Mouse (Mus musculus): Measurements from ENCODE around the gene Dcaf1. TPM values are rescaled to one million over a fixed set of nuclear protein-coding genes. Genes with fewer than 3 reads are reported as not detected.
A peak's percentile ranks its signal among the peaks of the same experiment; 100 is the strongest.

The Dcaf1 gene
- polyA plus RNA-seq, 1 experiment = 17.1 TPM

GRCm38 (mm10) chr9:106783554-106783953 lies 38.1 kb upstream of the Dcaf1 start:
- H3K36me3 ChIP-seq (ENCODE audit: control insufficient read depth, insufficient read depth) = no peaks in the 10 kb centered on the region
- TF ChIP-seq CEBPB (IDR thresholded peaks at IDR 0.05; ENCODE audit: low read depth) = no peak
- TF ChIP-seq CTCF (IDR thresholded peaks at IDR 0.05; ENCODE audit: control insufficient read depth, insufficient read depth, insufficient read length) = no peak
- no peak for TF ChIP-seq MAX (IDR thresholded peaks at IDR 0.05)
- no peak for TF ChIP-seq USF1 (IDR thresholded peaks at IDR 0.05; ENCODE audit: low read depth)
- no peak for TF ChIP-seq MYOD1 (IDR thresholded peaks at IDR 0.05; ENCODE audit: control insufficient read depth, insufficient read length, low read depth)
- TF ChIP-seq MYOG (IDR thresholded peaks at IDR 0.05; ENCODE audit: control insufficient read depth, extremely low read depth, insufficient read length) = no peak
- TF ChIP-seq FOSL1 (IDR thresholded peaks at IDR 0.05; ENCODE audit: insufficient read depth, low read length, poor library complexity, severe bottlenecking) = no peak
- H3K4me3 ChIP-seq (ENCODE audit: insufficient read depth, poor library complexity, severe bottlenecking) = no peak overlapping the region
- H3K79me2 ChIP-seq (ENCODE audit: control insufficient read depth, insufficient read depth) = peaks cover 98% of the 10 kb centered on the region
- H3K79me3 ChIP-seq (ENCODE audit: low read depth) = peaks cover 59% of the 10 kb centered on the region
- H3K27me3 ChIP-seq (ENCODE audit: control insufficient read depth, insufficient read depth, insufficient read length) = no peaks in the 10 kb centered on the region
- no peak overlapping the region for H3ac ChIP-seq (ENCODE audit: control insufficient read depth, insufficient read length, low read depth)

- no peak for TF ChIP-seq CTCF (IDR thresholded peaks at IDR 0.05; ENCODE audit: control insufficient read depth, insufficient read depth, insufficient read length)
- TF ChIP-seq FOSL1 (IDR thresholded peaks at IDR 0.05; ENCODE audit: insufficient read depth, low read length, poor library complexity, severe bottlenecking) = no peak
- TF ChIP-seq MYOD1 (IDR thresholded peaks at IDR 0.05; ENCODE audit: control insufficient read depth, insufficient read length, low read depth) = no peak
- no peak for TF ChIP-seq MAX (IDR thresholded peaks at IDR 0.05)
- TF ChIP-seq USF1 (IDR thresholded peaks at IDR 0.05; ENCODE audit: low read depth) = no peak
- no peak for TF ChIP-seq MYOG (IDR thresholded peaks at IDR 0.05; ENCODE audit: control insufficient read depth, extremely low read depth, insufficient read length)
- TF ChIP-seq CEBPB (IDR thresholded peaks at IDR 0.05; ENCODE audit: low read depth) = no peak
- Histone ChIP-seq H3ac (ENCODE audit: control insufficient read depth, insufficient read length, low read depth) (no peak overlapping the region), H3K36me3 (ENCODE audit: control insufficient read depth, insufficient read depth) (no peaks in the 10 kb centered on the region), H3K79me3 (ENCODE audit: low read depth) (peaks cover 58% of the 10 kb centered on the region), H3K79me2 (ENCODE audit: control insufficient read depth, insufficient read depth) (peaks cover 87% of the 10 kb centered on the region), H3K4me3 (ENCODE audit: insufficient read depth, poor library complexity, severe bottlenecking) (no peak overlapping the region), H3K27me3 (ENCODE audit: control insufficient read depth, insufficient read depth, insufficient read length) (no peaks in the 10 kb centered on the region)
These were observed 36.5 kb upstream of the Dcaf1 start for GRCm38 (mm10) chr9:106785206-106785605.

DNA sequence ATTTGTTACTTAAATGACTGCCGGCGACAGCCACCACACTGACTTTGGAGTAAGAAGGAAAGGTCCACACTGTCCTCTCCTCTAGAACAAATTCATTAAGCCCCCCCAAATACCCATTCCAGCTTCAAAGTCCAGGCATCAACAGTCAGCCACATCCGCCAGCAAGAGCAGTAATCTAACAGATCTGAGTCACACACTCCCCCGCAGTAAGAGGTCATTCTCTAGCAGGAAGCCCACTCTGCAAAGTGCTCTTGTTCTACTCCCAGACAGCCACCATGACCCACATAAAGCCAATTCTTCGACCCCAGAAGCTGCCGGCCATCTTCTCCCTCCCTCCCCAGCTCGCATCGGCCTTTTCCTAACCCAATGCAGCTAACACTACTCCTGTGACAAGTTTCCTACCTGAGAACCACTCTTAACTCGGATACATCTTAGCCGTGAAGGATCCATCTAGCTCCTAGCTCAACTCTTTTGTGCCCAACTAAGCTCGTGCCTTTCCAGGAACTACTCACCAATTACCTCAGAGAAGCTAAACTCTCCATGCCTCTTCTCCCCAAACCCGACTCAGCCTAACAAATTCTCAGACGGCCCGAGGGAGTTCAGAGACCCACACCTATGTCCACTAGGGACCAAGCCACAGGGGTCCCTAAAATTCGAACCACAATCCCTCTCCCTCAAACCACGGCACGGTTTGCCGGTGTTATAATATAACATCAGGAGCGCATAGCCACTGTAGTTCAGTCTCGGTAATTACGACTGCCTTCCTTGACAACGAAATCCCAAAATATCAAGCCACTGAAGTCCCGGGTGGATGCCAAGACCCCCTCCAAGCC lies 33.5 kb upstream of the Dcaf1 start:
- H3K79me3 ChIP-seq (ENCODE audit: low read depth) = peaks cover 41% of the 10 kb centered on the region
- H3K27me3 ChIP-seq (ENCODE audit: control insufficient read depth, insufficient read depth, insufficient read length) = peaks cover 7% of the 10 kb centered on the region
- no peaks in the 10 kb centered on the region for H3K36me3 ChIP-seq (ENCODE audit: control insufficient read depth, insufficient read depth)
- peaks cover 57% of the 10 kb centered on the region for H3K79me2 ChIP-seq (ENCODE audit: control insufficient read depth, insufficient read depth)
- H3ac ChIP-seq (ENCODE audit: control insufficient read depth, insufficient read length, low read depth) = peak overlapping the region; percentile 94
- H3K4me3 ChIP-seq (ENCODE audit: insufficient read depth, poor library complexity, severe bottlenecking) = peak overlapping the region; percentile 72
- no peak for TF ChIP-seq MYOG (IDR thresholded peaks at IDR 0.05; ENCODE audit: control insufficient read depth, extremely low read depth, insufficient read length)
- no peak for TF ChIP-seq USF1 (IDR thresholded peaks at IDR 0.05; ENCODE audit: low read depth)
- no peak for TF ChIP-seq MYOD1 (IDR thresholded peaks at IDR 0.05; ENCODE audit: control insufficient read depth, insufficient read length, low read depth)
- TF ChIP-seq CTCF (IDR thresholded peaks at IDR 0.05; ENCODE audit: control insufficient read depth, insufficient read depth, insufficient read length) = no peak
- no peak for TF ChIP-seq CEBPB (IDR thresholded peaks at IDR 0.05; ENCODE audit: low read depth)
- TF ChIP-seq MAX (IDR thresholded peaks at IDR 0.05) = no peak
- no peak for TF ChIP-seq FOSL1 (IDR thresholded peaks at IDR 0.05; ENCODE audit: insufficient read depth, low read length, poor library complexity, severe bottlenecking)

- Histone ChIP-seq H3ac (ENCODE audit: control insufficient read depth, insufficient read length, low read depth) (peak within 1 kb of the TSS; percentile 94), H3K79me3 (ENCODE audit: low read depth) (peaks cover 35% of the 10 kb centered on the region), H3K79me2 (ENCODE audit: control insufficient read depth, insufficient read depth) (peaks cover 50% of the 10 kb centered on the region), H3K27me3 (ENCODE audit: control insufficient read depth, insufficient read depth, insufficient read length) (peaks cover 8% of the 10 kb centered on the region), H3K4me3 (ENCODE audit: insufficient read depth, poor library complexity, severe bottlenecking) (peak within 1 kb of the TSS; percentile 72), H3K36me3 (ENCODE audit: control insufficient read depth, insufficient read depth) (no peaks in the 10 kb centered on the region)
- TF ChIP-seq CTCF (IDR thresholded peaks at IDR 0.05; ENCODE audit: control insufficient read depth, insufficient read depth, insufficient read length) (peak; percentile 4), MAX (IDR thresholded peaks at IDR 0.05) (no peak), FOSL1 (IDR thresholded peaks at IDR 0.05; ENCODE audit: insufficient read depth, low read length, poor library complexity, severe bottlenecking) (no peak), USF1 (IDR thresholded peaks at IDR 0.05; ENCODE audit: low read depth) (no peak), MYOD1 (IDR thresholded peaks at IDR 0.05; ENCODE audit: control insufficient read depth, insufficient read length, low read depth) (no peak), MYOG (IDR thresholded peaks at IDR 0.05; ENCODE audit: control insufficient read depth, extremely low read depth, insufficient read length) (no peak), CEBPB (IDR thresholded peaks at IDR 0.05; ENCODE audit: low read depth) (no peak)
These were observed 32.8 kb upstream of the Dcaf1 start, which contains the start of gene Rad54l2 for GRCm38 (mm10) chr9:106788812-106789321. TSS of gene Rad54l2 (minus strand) at chr9:106789194.

- Histone ChIP-seq H3K27me3 (ENCODE audit: control insufficient read depth, insufficient read depth, insufficient read length) (peaks cover 13% of the 10 kb centered on the region), H3K4me3 (ENCODE audit: insufficient read depth, poor library complexity, severe bottlenecking) (no peak overlapping the region), H3K79me3 (ENCODE audit: low read depth) (peaks cover 30% of the 10 kb centered on the region), H3ac (ENCODE audit: control insufficient read depth, insufficient read length, low read depth) (peak overlapping the region; percentile 27), H3K79me2 (ENCODE audit: control insufficient read depth, insufficient read depth) (peaks cover 46% of the 10 kb centered on the region), H3K36me3 (ENCODE audit: control insufficient read depth, insufficient read depth) (no peaks in the 10 kb centered on the region)
- TF ChIP-seq CTCF (IDR thresholded peaks at IDR 0.05; ENCODE audit: control insufficient read depth, insufficient read depth, insufficient read length) (no peak), FOSL1 (IDR thresholded peaks at IDR 0.05; ENCODE audit: insufficient read depth, low read length, poor library complexity, severe bottlenecking) (no peak), CEBPB (IDR thresholded peaks at IDR 0.05; ENCODE audit: low read depth) (no peak), MYOG (IDR thresholded peaks at IDR 0.05; ENCODE audit: control insufficient read depth, extremely low read depth, insufficient read length) (no peak)
These were observed 32.3 kb upstream of the Dcaf1 start for GRCm38 (mm10) chr9:106789363-106789762.
